Mouse (Mus musculus): ENCODE measurements around the gene Hcn2.

The Hcn2 gene

GRCm38 (mm10) chr10:79769329-79769728 is 52.9 kb downstream of the Hcn2 start:
- in situ Hi-C loops (cut with MboI, MseI), result no loop called here

- in situ Hi-C loops (cut with MboI, MseI), result no loop called here
Measured at GRCm38 (mm10) chr10:79772320-79772719, 55.9 kb downstream of the Hcn2 start.

- in situ Hi-C loops (cut with MboI, MseI), result no loop called here
Measured at GRCm38 (mm10) chr10:79773208-79773607, 56.8 kb downstream of the Hcn2 start.

GRCm38 (mm10) chr10:79774486-79775279 is 58.2 kb downstream of the Hcn2 start:
- in situ Hi-C loops (cut with MboI, MseI), result no loop called here

- in situ Hi-C loops (cut with MboI, MseI), result no loop called here
Measured at GRCm38 (mm10) chr10:79777103-79777531, 60.7 kb downstream of the Hcn2 start, which contains the start of gene Fstl3. TSS of gene Fstl3 (plus strand) at chr10:79777272.

GRCm38 (mm10) chr10:79778006-79778405 is 61.6 kb downstream of the Hcn2 start:
- in situ Hi-C loops (cut with MboI, MseI), result no loop called here

- in situ Hi-C loops (cut with MboI, MseI), result no loop called here
Measured at GRCm38 (mm10) chr10:79779193-79779592, 62.8 kb downstream of the Hcn2 start.

GRCm38 (mm10) chr10:79779784-79780663 is 63.6 kb downstream of the Hcn2 start:
- in situ Hi-C loops (cut with MboI, MseI), result loop anchor here (5.0 kb wide), 1 partner anchor 98 kb away; the partner anchor contains the start of gene Cdc34

- in situ Hi-C loops (cut with MboI, MseI), result loop anchor here (5.0 kb wide), 1 partner anchor 98 kb away; the partner anchor contains the start of gene Cdc34
Measured at GRCm38 (mm10) chr10:79780664-79781015, 64.2 kb downstream of the Hcn2 start.

DNA sequence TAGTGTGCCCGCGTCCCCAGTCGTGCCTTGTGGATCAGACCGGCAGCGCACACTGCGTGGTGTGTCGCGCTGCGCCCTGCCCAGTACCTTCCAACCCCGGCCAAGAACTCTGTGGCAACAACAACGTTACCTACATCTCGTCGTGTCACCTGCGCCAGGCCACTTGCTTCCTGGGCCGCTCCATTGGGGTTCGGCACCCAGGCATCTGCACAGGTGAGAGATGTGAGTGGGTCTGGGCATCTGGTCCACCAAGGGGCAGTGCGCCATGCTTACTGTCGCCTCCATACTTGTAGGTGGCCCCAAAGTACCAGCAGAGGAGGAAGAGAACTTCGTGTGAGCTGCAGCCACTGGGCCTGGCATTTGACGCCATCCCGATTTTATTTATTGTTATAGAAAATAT is 64.7 kb downstream of the Hcn2 start:
- in situ Hi-C loops (cut with MboI, MseI), result loop anchor here (5.0 kb wide), 1 partner anchor 99 kb away; the partner anchor contains the start of gene Cdc34

- in situ Hi-C loops (cut with MboI, MseI), result loop anchor here (5.0 kb wide), 1 partner anchor 100 kb away; the partner anchor contains the start of gene Cdc34
Measured at GRCm38 (mm10) chr10:79781956-79782355, 65.5 kb downstream of the Hcn2 start.

DNA sequence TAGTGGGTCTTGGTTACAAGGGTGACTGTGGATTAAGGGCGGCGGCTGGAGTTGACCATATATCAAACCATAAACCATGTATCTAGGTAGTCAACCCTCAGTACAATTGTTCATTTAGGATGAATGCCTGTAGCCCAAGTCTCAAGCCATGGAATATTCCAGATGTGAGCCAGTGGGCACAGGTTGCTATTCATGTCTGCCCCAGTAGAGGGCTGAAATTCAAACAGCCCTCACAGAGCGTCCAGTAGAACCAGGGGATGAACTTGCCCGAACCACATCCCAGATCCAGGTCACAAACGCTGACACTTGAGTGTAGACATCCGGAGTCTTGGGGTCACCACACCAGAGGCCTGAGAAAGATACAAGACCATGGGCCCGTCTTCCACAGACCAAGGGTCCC is 66.6 kb downstream of the Hcn2 start:
- in situ Hi-C loops (cut with MboI, MseI), result loop anchor here (5.0 kb wide), 1 partner anchor 101 kb away; the partner anchor contains the start of gene Cdc34

GRCm38 (mm10) chr10:79783920-79784800 is 67.7 kb downstream of the Hcn2 start:
- in situ Hi-C loops (cut with MboI, MseI), result loop anchor here (5.0 kb wide), 1 partner anchor 102 kb away; the partner anchor contains the start of gene Cdc34
